Mouse (Mus musculus) lung, embryonic 15.5 days (tissue): ENCODE data around the gene Tssk1. TPM values are rescaled to one million over a fixed set of nuclear protein-coding genes. Genes with fewer than 3 reads are reported as not detected.

Experiments
- polyA plus RNA-seq: library from polyadenylated mRNA; unstranded; fragments of >200 nt; fragmentation: Nextera tagmentation; extraction: Ambion mirVana; gene quantifications from 2 replicates; pipeline ENCODE4 v1.2.1, GENCODE M21; 2015

Gene Tssk1
- polyA plus RNA-seq, 1 experiment from 2014 or later: 0.05 TPM

Other genes with a start within 250 kb of the Tssk1 start
- gene Ccdc74a, start 247.8 kb upstream of the Tssk1 start, polyA plus RNA-seq: 6.8 and 7.8 TPM in 2 replicates
- 37.2 and 41.7 TPM in 2 replicates for gene Med15, start 161.3 kb upstream of the Tssk1 start, polyA plus RNA-seq
- 61.2 and 66.0 TPM in 2 replicates for gene Klhl22, start 134.6 kb upstream of the Tssk1 start, polyA plus RNA-seq
- gene Scarf2, start 96.9 kb upstream of the Tssk1 start, polyA plus RNA-seq: 20.5 and 23.9 TPM in 2 replicates
- 0.09 TPM in 1 of 2 replicates, not detected in the other for gene B830017H08Rik, start 61.1 kb upstream of the Tssk1 start, polyA plus RNA-seq
- 1.8 and 3.3 TPM in 2 replicates for gene Car15, start 55.9 kb upstream of the Tssk1 start, polyA plus RNA-seq
- 0.16 TPM in 1 of 2 replicates, not detected in the other for gene Gm20518, start 2.6 kb upstream of the Tssk1 start, polyA plus RNA-seq
- 92.0 and 93.9 TPM in 2 replicates for gene Dgcr2, start 4.3 kb downstream of the Tssk1 start, polyA plus RNA-seq
- gene Tssk2, start 4.4 kb downstream of the Tssk1 start, polyA plus RNA-seq: not detected in 2 replicates
- gene Ess2, start 17.1 kb downstream of the Tssk1 start, polyA plus RNA-seq: 43.5 and 43.9 TPM in 2 replicates
- not detected in 2 replicates for gene Gsc2, start 20.8 kb downstream of the Tssk1 start, polyA plus RNA-seq
- gene Slc25a1, start 34.0 kb downstream of the Tssk1 start, polyA plus RNA-seq: 71.7 and 72.6 TPM in 2 replicates
- not detected in 2 replicates for gene Vpreb2, start 86.2 kb downstream of the Tssk1 start, polyA plus RNA-seq
- 95.5 and 97.9 TPM in 2 replicates for gene Dgcr6, start 158.6 kb downstream of the Tssk1 start, polyA plus RNA-seq
- 13.5 and 14.7 TPM in 2 replicates for gene Prodh, start 196.0 kb downstream of the Tssk1 start, polyA plus RNA-seq
- 0.74 and 0.90 TPM in 2 replicates for gene Rtn4r, start 233.4 kb downstream of the Tssk1 start, polyA plus RNA-seq